Mouse (Mus musculus): ENCODE data around the gene Tex22. TPM values are rescaled to one million over a fixed set of nuclear protein-coding genes. Genes with fewer than 3 reads are reported as not detected.

The Tex22 gene
- polyA plus RNA-seq, 1 experiment = not detected

DNA sequence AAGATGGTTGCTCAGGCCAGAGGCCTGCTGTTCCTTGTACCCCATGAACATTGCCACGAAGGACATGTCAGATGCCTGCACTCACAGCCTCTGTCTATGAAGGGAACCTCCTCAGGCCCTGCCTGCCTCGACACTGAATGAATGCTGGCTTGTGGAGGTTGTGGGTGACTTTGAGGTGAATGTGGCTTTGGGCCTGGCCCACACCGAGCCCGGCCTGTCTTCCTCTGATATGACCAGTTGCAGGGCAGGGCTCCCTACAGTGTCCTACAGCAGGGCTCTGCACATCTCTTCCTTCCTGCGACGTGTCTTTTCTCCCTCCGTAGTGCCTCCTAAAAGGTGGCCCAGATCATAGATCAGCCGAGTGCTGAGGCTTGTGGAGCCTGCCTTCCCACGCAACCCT is 43.3 kb upstream of the Tex22 start:
- Histone ChIP-seq H3K9ac (ENCODE audit: low read depth, poor library complexity, severe bottlenecking) (no peak overlapping the region), H3K9me3 (replicated peaks; ENCODE audit: control insufficient read depth, insufficient read depth, low read length, poor library complexity, severe bottlenecking) (no peaks in the 10 kb centered on the region), H3K4me1 (ENCODE audit: control insufficient read depth, insufficient read depth, low read length) (no peaks in the 10 kb centered on the region), H3K27ac (ENCODE audit: insufficient read depth, low read length) (no peak overlapping the region), H3K4me3 (ENCODE audit: low read depth, low read length) (no peak overlapping the region), H3K36me3 (ENCODE audit: control insufficient read depth, insufficient read depth, low read length, poor library complexity, severe bottlenecking) (no peaks in the 10 kb centered on the region), H3K27me3 (ENCODE audit: control insufficient read depth, insufficient read depth, low read length, poor library complexity, severe bottlenecking) (no peaks in the 10 kb centered on the region)
- no peak for TF ChIP-seq EP300 (IDR thresholded peaks at IDR 0.05; ENCODE audit: insufficient read depth, low read depth, low read length)

DNA sequence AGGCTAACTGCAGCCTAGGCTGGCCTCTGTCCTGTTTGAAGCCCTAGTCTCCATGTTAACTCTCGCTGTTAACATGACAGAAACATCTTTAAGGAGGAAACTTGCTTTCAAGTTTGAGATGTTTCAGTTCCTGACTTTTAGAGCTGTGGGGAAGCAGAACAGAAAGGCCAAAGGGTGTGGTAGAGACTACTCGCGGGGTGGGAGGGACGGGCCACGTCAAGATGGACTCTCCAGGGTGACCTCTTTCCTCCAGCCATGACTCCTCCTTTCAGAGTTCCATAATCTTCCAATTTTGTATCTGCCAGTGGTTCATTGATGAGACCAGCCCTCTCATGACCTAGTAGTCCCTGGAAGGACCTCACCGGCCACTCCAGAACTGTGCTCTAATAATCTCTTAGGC is 42.9 kb upstream of the Tex22 start:
- Histone ChIP-seq H3K27ac (ENCODE audit: insufficient read depth, low read length) (no peak overlapping the region), H3K4me3 (ENCODE audit: low read depth, low read length) (no peak overlapping the region), H3K4me1 (ENCODE audit: control insufficient read depth, insufficient read depth, low read length) (no peaks in the 10 kb centered on the region), H3K9ac (ENCODE audit: low read depth, poor library complexity, severe bottlenecking) (no peak overlapping the region), H3K27me3 (ENCODE audit: control insufficient read depth, insufficient read depth, low read length, poor library complexity, severe bottlenecking) (no peaks in the 10 kb centered on the region), H3K36me3 (ENCODE audit: control insufficient read depth, insufficient read depth, low read length, poor library complexity, severe bottlenecking) (no peaks in the 10 kb centered on the region), H3K9me3 (replicated peaks; ENCODE audit: control insufficient read depth, insufficient read depth, low read length, poor library complexity, severe bottlenecking) (no peaks in the 10 kb centered on the region)
- TF ChIP-seq EP300 (IDR thresholded peaks at IDR 0.05; ENCODE audit: insufficient read depth, low read depth, low read length) (no peak), CTCF (IDR thresholded peaks at IDR 0.05; ENCODE audit: low read depth, low read length) (no peak), POLR2A (IDR thresholded peaks at IDR 0.05; ENCODE audit: insufficient read depth, low read length) (no peak)

DNA sequence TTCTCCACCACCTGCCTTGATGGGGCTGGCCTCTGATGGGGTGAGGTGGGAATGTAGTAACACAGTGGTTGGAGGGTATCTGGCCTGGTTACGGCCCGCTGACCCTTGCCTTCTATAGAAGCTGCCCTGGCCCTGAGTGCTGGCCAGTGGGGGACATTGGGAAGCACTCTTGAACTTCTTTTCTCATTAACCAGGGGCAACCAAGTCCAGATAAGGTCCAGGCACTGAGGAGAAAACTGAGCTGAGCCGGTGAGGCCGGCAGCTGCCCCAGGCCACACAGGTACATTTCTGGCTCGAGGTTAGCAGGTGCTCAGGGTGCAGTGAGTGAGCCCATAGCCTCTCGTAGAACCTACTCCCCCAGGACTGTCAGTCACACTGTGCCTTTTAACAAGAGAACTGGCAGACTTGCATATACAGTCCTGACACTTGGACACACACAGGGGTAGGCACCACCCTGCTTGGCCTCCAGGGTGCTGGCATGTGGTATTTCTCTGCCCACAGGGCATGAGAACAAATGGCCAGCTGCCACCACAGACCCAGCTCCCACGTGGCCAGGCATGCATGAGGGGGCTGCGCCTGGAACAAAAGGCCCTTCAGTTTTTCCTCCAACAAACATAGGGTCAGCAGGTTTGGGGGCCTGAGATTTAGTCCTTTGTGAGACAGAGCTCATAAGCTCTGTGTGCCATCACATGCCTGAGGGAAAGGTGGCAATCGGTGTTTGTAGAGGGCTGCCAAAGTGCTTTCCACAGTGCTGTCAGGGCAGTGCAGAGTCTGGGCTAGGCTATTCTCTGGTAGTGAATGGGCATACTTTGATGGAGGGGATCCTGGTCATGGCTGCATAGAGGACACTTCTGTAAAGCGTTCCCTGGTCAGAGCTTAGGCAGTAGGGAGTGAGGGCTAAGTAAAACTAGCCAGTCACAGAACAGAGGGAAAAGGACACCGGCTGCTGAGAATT is 41.7 kb upstream of the Tex22 start:
- H3K27ac ChIP-seq (ENCODE audit: insufficient read depth, low read length) = no peak overlapping the region

DNA sequence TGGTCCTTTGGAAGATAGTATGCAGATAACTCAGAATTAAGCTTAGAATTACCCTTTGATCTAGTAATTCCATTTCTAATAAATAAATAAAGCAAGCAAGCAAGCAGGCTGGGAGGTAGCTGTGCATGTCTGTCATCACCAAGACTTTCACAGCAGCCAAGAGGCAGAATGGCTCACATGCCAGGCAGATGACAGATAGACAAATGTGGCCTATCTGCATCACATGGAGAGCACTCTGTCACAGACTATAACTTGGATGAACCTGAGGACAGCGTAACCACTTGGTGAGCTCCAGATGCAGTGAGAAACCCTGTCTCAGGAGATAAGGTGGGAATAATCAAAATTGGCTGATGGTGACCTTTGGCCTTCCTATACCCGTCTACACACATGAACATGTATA is 39.2 kb upstream of the Tex22 start:
- H3K36me3 ChIP-seq (ENCODE audit: control insufficient read depth, insufficient read depth, low read length, poor library complexity, severe bottlenecking) = no peaks in the 10 kb centered on the region
- H3K27me3 ChIP-seq (ENCODE audit: control insufficient read depth, insufficient read depth, low read length, poor library complexity, severe bottlenecking) = no peaks in the 10 kb centered on the region
- no peaks in the 10 kb centered on the region for H3K4me1 ChIP-seq (ENCODE audit: control insufficient read depth, insufficient read depth, low read length)
- no peak overlapping the region for H3K4me3 ChIP-seq (ENCODE audit: low read depth, low read length)
- no peak overlapping the region for H3K9ac ChIP-seq (ENCODE audit: low read depth, poor library complexity, severe bottlenecking)
- H3K27ac ChIP-seq (ENCODE audit: insufficient read depth, low read length) = no peak overlapping the region
- no peaks in the 10 kb centered on the region for H3K9me3 ChIP-seq (replicated peaks; ENCODE audit: control insufficient read depth, insufficient read depth, low read length, poor library complexity, severe bottlenecking)
- TF ChIP-seq CTCF (IDR thresholded peaks at IDR 0.05; ENCODE audit: low read depth, low read length) (no peak), EP300 (IDR thresholded peaks at IDR 0.05; ENCODE audit: insufficient read depth, low read depth, low read length) (no peak), POLR2A (IDR thresholded peaks at IDR 0.05; ENCODE audit: insufficient read depth, low read length) (no peak)

More for the DNA sequence above, 41.7 kb upstream of the Tex22 start:
- H3K36me3 ChIP-seq (ENCODE audit: control insufficient read depth, insufficient read depth, low read length, poor library complexity, severe bottlenecking) = no peaks in the 10 kb centered on the region
- no peaks in the 10 kb centered on the region for H3K27me3 ChIP-seq (ENCODE audit: control insufficient read depth, insufficient read depth, low read length, poor library complexity, severe bottlenecking)
- TF ChIP-seq CTCF (IDR thresholded peaks at IDR 0.05; ENCODE audit: low read depth, low read length) = no peak
- TF ChIP-seq POLR2A (IDR thresholded peaks at IDR 0.05; ENCODE audit: insufficient read depth, low read length) = no peak
- TF ChIP-seq EP300 (IDR thresholded peaks at IDR 0.05; ENCODE audit: insufficient read depth, low read depth, low read length) = no peak
- H3K4me3 ChIP-seq (ENCODE audit: low read depth, low read length) = no peak overlapping the region
- no peak overlapping the region for H3K9ac ChIP-seq (ENCODE audit: low read depth, poor library complexity, severe bottlenecking)
- H3K4me1 ChIP-seq (ENCODE audit: control insufficient read depth, insufficient read depth, low read length) = no peaks in the 10 kb centered on the region
- H3K9me3 ChIP-seq (replicated peaks; ENCODE audit: control insufficient read depth, insufficient read depth, low read length, poor library complexity, severe bottlenecking) = no peaks in the 10 kb centered on the region

DNA sequence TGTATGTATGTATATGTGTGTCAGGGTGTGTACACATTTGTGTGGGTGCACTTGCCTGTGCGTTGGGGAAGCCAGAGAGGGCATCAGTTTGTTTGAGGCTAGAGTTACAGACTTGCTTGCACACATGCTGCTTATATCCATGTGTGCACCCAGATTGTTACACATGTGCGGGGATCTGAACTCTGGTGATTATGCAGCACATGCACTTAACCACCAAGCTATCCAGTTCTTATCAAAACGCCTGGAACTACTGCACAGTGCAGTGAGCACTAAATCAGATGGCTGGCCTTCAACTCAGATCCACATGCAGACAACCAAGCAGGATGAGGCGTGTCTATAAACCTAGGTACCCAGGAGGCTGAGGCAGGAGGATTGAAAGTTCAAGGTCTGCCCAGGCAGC is 37.3 kb upstream of the Tex22 start:
- H3K9ac ChIP-seq (ENCODE audit: low read depth, poor library complexity, severe bottlenecking) = no peak overlapping the region
- no peak overlapping the region for H3K4me3 ChIP-seq (ENCODE audit: low read depth, low read length)
- no peaks in the 10 kb centered on the region for H3K9me3 ChIP-seq (replicated peaks; ENCODE audit: control insufficient read depth, insufficient read depth, low read length, poor library complexity, severe bottlenecking)
- no peak overlapping the region for H3K27ac ChIP-seq (ENCODE audit: insufficient read depth, low read length)
- TF ChIP-seq CTCF (IDR thresholded peaks at IDR 0.05; ENCODE audit: low read depth, low read length) (no peak), EP300 (IDR thresholded peaks at IDR 0.05; ENCODE audit: insufficient read depth, low read depth, low read length) (no peak), POLR2A (IDR thresholded peaks at IDR 0.05; ENCODE audit: insufficient read depth, low read length) (no peak)
- H3K4me1 ChIP-seq (ENCODE audit: control insufficient read depth, insufficient read depth, low read length) = no peaks in the 10 kb centered on the region
- no peaks in the 10 kb centered on the region for H3K27me3 ChIP-seq (ENCODE audit: control insufficient read depth, insufficient read depth, low read length, poor library complexity, severe bottlenecking)
- H3K36me3 ChIP-seq (ENCODE audit: control insufficient read depth, insufficient read depth, low read length, poor library complexity, severe bottlenecking) = no peaks in the 10 kb centered on the region

DNA sequence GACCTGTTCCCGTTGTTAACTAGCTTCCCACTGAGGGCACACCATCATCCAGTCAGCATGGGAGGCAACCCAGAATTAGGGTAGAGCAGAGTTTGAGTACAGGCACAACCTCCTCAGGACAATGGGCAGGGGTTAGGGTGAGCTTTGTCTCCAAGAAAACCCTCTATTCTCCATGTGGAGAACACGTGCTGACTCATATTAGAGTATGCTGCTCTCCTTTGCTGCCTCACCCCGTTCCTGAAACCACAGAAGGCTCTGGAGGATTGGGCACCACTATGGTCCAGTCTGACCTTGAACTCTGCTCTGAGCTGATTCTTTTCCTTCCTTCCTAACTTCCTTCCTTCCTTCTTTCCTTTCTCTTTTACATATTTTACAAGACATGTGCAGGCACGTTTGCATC is 35.9 kb upstream of the Tex22 start:
- no peak overlapping the region for H3K4me3 ChIP-seq (ENCODE audit: low read depth, low read length)
- no peak for TF ChIP-seq POLR2A (IDR thresholded peaks at IDR 0.05; ENCODE audit: insufficient read depth, low read length)
- no peak for TF ChIP-seq EP300 (IDR thresholded peaks at IDR 0.05; ENCODE audit: insufficient read depth, low read depth, low read length)
- no peaks in the 10 kb centered on the region for H3K36me3 ChIP-seq (ENCODE audit: control insufficient read depth, insufficient read depth, low read length, poor library complexity, severe bottlenecking)
- H3K9ac ChIP-seq (ENCODE audit: low read depth, poor library complexity, severe bottlenecking) = no peak overlapping the region
- H3K27me3 ChIP-seq (ENCODE audit: control insufficient read depth, insufficient read depth, low read length, poor library complexity, severe bottlenecking) = no peaks in the 10 kb centered on the region
- H3K4me1 ChIP-seq (ENCODE audit: control insufficient read depth, insufficient read depth, low read length) = no peaks in the 10 kb centered on the region
- H3K9me3 ChIP-seq (replicated peaks; ENCODE audit: control insufficient read depth, insufficient read depth, low read length, poor library complexity, severe bottlenecking) = no peaks in the 10 kb centered on the region
- no peak overlapping the region for H3K27ac ChIP-seq (ENCODE audit: insufficient read depth, low read length)
